Mouse (Mus musculus) spleen, adult 2 months (tissue): ENCODE data around the gene Gm37240. TPM values are rescaled to one million over a fixed set of nuclear protein-coding genes. Genes with fewer than 3 reads are reported as not detected.

ENCODE experiments used
- DNase-seq, 2 experiments: peaks; one replicate each; pipeline versions ENCODE4 v3.0.0 to v3.0.0-alpha.2; 2012 to 2021; ENCODE audit warnings: low spot score in 2 of 2, low read depth in 1 of 2
- H3K27ac ChIP-seq: fragments of 200-500 bp; 2 replicates; pipeline ENCODE4 v1.5.1; 2012; ENCODE audit warnings: low read length, inconsistent platforms; ENCODE audit not compliant: insufficient read depth
- H3K27me3 ChIP-seq: fragments of 200-500 bp; 2 replicates; pipeline ENCODE4 v1.6.1; 2012; ENCODE audit warnings: mild to moderate bottlenecking, moderate library complexity, low read length, inconsistent platforms; ENCODE audit not compliant: control insufficient read depth, insufficient read depth
- H3K36me3 ChIP-seq: fragments of 200-500 bp; 2 replicates; pipeline ENCODE4 v1.6.1; 2012; ENCODE audit warnings: mild to moderate bottlenecking, low read length, inconsistent platforms; ENCODE audit not compliant: control insufficient read depth, insufficient read depth
- H3K4me1 ChIP-seq: fragments of 200-500 bp; 2 replicates; pipeline ENCODE4 v1.6.1; 2011; ENCODE audit warnings: inconsistent platforms; ENCODE audit not compliant: control insufficient read depth, insufficient read depth, insufficient read length
- H3K4me3 ChIP-seq: fragments of 200-500 bp; 2 replicates; pipeline ENCODE4 v1.5.1; 2011; ENCODE audit warnings: mild to moderate bottlenecking, inconsistent platforms; ENCODE audit not compliant: insufficient read depth, insufficient read length; ENCODE audit errors: extremely low read depth
- CTCF ChIP-seq: fragments of 200-500 bp; IDR thresholded peaks from 2 replicates; pipeline ENCODE4 v1.5.1; 2011; ENCODE audit warnings: mild to moderate bottlenecking, inconsistent platforms; ENCODE audit not compliant: insufficient read depth, insufficient read length, insufficient replicate concordance; ENCODE audit errors: extremely low read depth
- POLR2A ChIP-seq: fragments of 200-500 bp; IDR thresholded peaks from 2 replicates; pipeline ENCODE4 v1.6.1; 2011; ENCODE audit warnings: low read depth, low read length, inconsistent platforms
- WGBS: fragments of 180-500 bp; shearing (Covaris S2); methylation state at CpG from one replicate; pipeline ENCODE4 v1.1.7; 2018; 5-methylcytosine and 5-hydroxymethylcytosine counted together
- polyA plus RNA-seq: library from polyadenylated mRNA; depleted of rRNA; stranded (reverse); fragments of >200 nt; gene quantifications from 2 replicates; pipeline ENCODE4 v1.2.3, GENCODE M21; 2012

Gm37240 gene
- polyA plus RNA-seq, 1 experiment = 1.1 TPM

GRCm38 (mm10) chr3:85176736-85177135, 710.6 kb downstream of the Gm37240 start:
- WGBS = 100% methylated on average over 1 of the region's 1 CpGs
- no peak for DNase-seq
- Histone ChIP-seq H3K4me1 (no peaks in the 10 kb centered on the region), H3K27me3 (no peaks in the 10 kb centered on the region), H3K4me3 (no peak overlapping the region), H3K27ac (no peak overlapping the region), H3K36me3 (no peaks in the 10 kb centered on the region)
- no peak for TF ChIP-seq POLR2A
- no peak for TF ChIP-seq CTCF

GRCm38 (mm10) chr3:85174542-85175469, 712.5 kb downstream of the Gm37240 start:
- WGBS = 86% methylated on average over 28 of the region's 28 CpGs
- no peak for DNase-seq
- Histone ChIP-seq H3K4me1 (no peaks in the 10 kb centered on the region), H3K4me3 (no peak overlapping the region), H3K27ac (no peak overlapping the region), H3K36me3 (no peaks in the 10 kb centered on the region), H3K27me3 (no peaks in the 10 kb centered on the region)
- TF ChIP-seq CTCF (no peak), POLR2A (no peak)

DNA sequence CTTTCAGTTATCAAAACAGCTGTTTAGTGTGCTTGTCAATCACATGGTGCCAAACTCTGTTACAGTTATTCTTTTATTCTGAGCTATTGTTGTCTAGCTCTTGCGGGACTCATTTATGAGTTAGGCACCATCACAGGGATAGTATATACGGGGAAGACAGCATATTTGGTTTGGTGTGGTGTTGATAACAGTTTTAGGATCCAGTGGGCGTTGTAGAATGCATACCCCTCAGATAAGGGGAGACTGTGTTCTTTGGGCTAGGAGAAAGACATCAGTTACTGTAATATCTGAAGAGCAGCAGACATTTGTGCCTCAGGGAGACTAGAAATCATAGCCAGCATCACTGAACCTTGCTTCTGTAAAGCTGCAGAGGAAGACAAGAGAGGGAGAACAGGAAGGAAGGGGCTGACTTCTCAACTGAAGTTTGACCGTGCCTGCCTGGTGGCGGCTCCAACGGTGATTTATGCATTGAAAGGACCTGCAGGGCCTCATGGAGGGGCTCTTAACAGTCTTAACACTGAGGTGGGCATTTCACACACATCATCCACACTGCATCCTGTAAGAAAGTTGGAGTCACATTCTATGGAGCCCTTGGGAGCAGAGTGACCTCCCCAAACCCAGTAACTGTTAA, 713.8 kb downstream of the Gm37240 start:
- H3K4me1 ChIP-seq = no peaks in the 10 kb centered on the region
- 23% methylated on average over 6 of the region's 6 CpGs for WGBS
- TF ChIP-seq CTCF (no peak), POLR2A (no peak)
- H3K36me3 ChIP-seq = no peaks in the 10 kb centered on the region
- H3K27me3 ChIP-seq = no peaks in the 10 kb centered on the region
- H3K4me3 ChIP-seq = no peak overlapping the region
- DNase-seq = no peak
- H3K27ac ChIP-seq = no peak overlapping the region

GRCm38 (mm10) chr3:85172532-85172931, 714.8 kb downstream of the Gm37240 start:
- Histone ChIP-seq H3K36me3 (no peaks in the 10 kb centered on the region), H3K4me1 (no peaks in the 10 kb centered on the region), H3K4me3 (no peak overlapping the region), H3K27ac (no peak overlapping the region), H3K27me3 (no peaks in the 10 kb centered on the region)
- 60% methylated on average over 11 of the region's 11 CpGs for WGBS
- no peak for TF ChIP-seq POLR2A
- no peak for DNase-seq

- no peak for DNase-seq
- Histone ChIP-seq H3K36me3 (no peaks in the 10 kb centered on the region), H3K27me3 (no peaks in the 10 kb centered on the region), H3K4me1 (no peaks in the 10 kb centered on the region), H3K4me3 (no peak overlapping the region), H3K27ac (no peak overlapping the region)
- 78% methylated on average over 12 of the region's 12 CpGs for WGBS
- TF ChIP-seq CTCF (no peak), POLR2A (no peak)
Observed at GRCm38 (mm10) chr3:85172096-85172495, 715.2 kb downstream of the Gm37240 start.

DNA sequence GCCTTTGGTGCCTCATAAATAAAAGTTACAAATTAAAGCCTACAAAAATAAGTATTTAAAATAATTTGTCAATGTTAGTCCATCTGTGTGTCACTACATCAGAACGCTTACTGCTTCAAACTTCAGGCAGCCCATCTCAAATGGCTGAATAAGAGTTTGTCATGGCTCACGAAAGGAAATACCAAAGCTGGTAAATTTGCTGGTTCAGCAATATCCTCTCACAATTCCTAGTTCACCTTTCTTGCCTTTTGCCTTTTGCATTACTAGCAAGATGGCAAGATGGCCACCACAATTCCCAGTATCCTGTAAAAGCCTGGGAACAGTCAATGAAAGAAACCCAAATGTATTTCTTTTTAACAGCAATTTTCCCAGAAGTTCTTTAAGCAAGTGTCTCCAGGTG, 718.5 kb downstream of the Gm37240 start:
- WGBS = 91% methylated on average over 2 of the region's 2 CpGs
- Histone ChIP-seq H3K4me1 (no peaks in the 10 kb centered on the region), H3K27ac (no peak overlapping the region), H3K27me3 (no peaks in the 10 kb centered on the region), H3K36me3 (no peaks in the 10 kb centered on the region), H3K4me3 (no peak overlapping the region)
- no peak for DNase-seq
- TF ChIP-seq CTCF = no peak
- TF ChIP-seq POLR2A = no peak

DNA sequence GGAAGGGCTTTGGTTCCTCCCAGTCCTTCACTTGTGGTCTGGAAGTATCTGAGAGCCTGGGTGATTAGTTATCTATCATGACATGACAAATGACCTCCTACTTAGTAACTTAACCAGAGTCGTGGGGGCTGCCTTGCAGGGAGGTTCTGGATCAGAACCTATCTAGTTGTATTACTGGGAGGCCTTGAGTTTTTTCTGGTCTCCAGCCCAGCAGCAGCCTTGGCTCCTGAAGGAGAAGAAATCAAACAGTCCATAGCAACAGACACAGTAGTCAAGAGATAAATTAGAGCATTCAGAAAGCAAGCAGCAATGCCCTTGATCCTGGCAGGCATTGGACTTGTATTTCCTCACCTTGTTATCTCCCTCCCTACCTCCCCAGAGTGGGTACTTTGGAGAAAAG, 722.4 kb downstream of the Gm37240 start:
- DNase-seq = no peak
- no peak overlapping the region for H3K4me3 ChIP-seq

More for the DNA sequence above, 722.4 kb downstream of the Gm37240 start:
- Histone ChIP-seq H3K4me1 (no peaks in the 10 kb centered on the region), H3K36me3 (no peaks in the 10 kb centered on the region), H3K27ac (no peak overlapping the region), H3K27me3 (no peaks in the 10 kb centered on the region)
- WGBS = 68% methylated on average over 1 of the region's 1 CpGs
- no peak for TF ChIP-seq CTCF
- TF ChIP-seq POLR2A = no peak
